Mouse (Mus musculus) liver, embryonic 16.5 days (tissue): ENCODE results near the gene Neurog3. TPM values are rescaled to one million over a fixed set of nuclear protein-coding genes. Genes with fewer than 3 reads are reported as not detected.

Source experiments
- ATAC-seq: fragments of 200-750 bp; cut with Nextera tagmentation; 2 replicates; pipeline ENCODE4 v1.8.0; 2017; ENCODE audit warnings: low read depth, mild to moderate bottlenecking, moderate number of reproducible peaks, moderate library complexity
- H3K27ac ChIP-seq: fragments of 300-500 bp; sonication (generic); 2 replicates; pipeline ENCODE4 v1.5.1; 2014; ENCODE audit warnings: mild to moderate bottlenecking, low read length
- H3K27me3 ChIP-seq: fragments of 300-500 bp; sonication (generic); 2 replicates; pipeline ENCODE4 v1.6.1; 2014; ENCODE audit warnings: low read depth, low read length, mixed read lengths; ENCODE audit not compliant: control insufficient read depth, insufficient read depth
- H3K36me3 ChIP-seq: fragments of 300-500 bp; sonication (generic); 2 replicates; pipeline ENCODE4 v1.6.1; 2014; ENCODE audit warnings: mild to moderate bottlenecking; ENCODE audit not compliant: control insufficient read depth, insufficient read depth
- H3K4me1 ChIP-seq: fragments of 300-500 bp; sonication (generic); 2 replicates; pipeline ENCODE4 v1.6.1; 2014; ENCODE audit warnings: low read depth, low read length, mixed read lengths; ENCODE audit not compliant: control insufficient read depth
- H3K4me2 ChIP-seq: fragments of 300-500 bp; sonication (generic); 2 replicates; pipeline ENCODE4 v1.6.1; 2014; ENCODE audit warnings: low read depth, low read length, mixed read lengths
- H3K4me3 ChIP-seq: fragments of 300-500 bp; sonication (generic); 2 replicates; pipeline ENCODE4 v1.5.1; 2014; ENCODE audit warnings: low read depth, mild to moderate bottlenecking, low read length
- H3K9ac ChIP-seq: fragments of 300-500 bp; sonication (generic); 2 replicates; pipeline ENCODE4 v1.6.1; 2014; ENCODE audit warnings: low read depth, low read length
- H3K9me3 ChIP-seq: fragments of 300-500 bp; sonication (generic); replicated peaks from 2 replicates; pipeline ENCODE4 v1.6.1; 2016; ENCODE audit warnings: low read length; ENCODE audit not compliant: control insufficient read depth
- WGBS: fragments of 180-500 bp; shearing (Covaris S2); extraction: QIAGEN DNeasy Blood & Tissue Kit; methylation state at CpG from one replicate; pipeline ENCODE4 v1.1.7; 2014; ENCODE audit not compliant: insufficient replicate concordance; 5-methylcytosine and 5-hydroxymethylcytosine counted together
- polyA plus RNA-seq: library from polyadenylated mRNA; unstranded; fragments of >200 nt; fragmentation: Nextera tagmentation; extraction: Ambion mirVana; gene quantifications from 2 replicates; pipeline ENCODE4 v1.2.1, GENCODE M21; 2015

Neurog3 gene
- polyA plus RNA-seq = 0.14 TPM in 1 of 2 replicates, not detected in the other

DNA sequence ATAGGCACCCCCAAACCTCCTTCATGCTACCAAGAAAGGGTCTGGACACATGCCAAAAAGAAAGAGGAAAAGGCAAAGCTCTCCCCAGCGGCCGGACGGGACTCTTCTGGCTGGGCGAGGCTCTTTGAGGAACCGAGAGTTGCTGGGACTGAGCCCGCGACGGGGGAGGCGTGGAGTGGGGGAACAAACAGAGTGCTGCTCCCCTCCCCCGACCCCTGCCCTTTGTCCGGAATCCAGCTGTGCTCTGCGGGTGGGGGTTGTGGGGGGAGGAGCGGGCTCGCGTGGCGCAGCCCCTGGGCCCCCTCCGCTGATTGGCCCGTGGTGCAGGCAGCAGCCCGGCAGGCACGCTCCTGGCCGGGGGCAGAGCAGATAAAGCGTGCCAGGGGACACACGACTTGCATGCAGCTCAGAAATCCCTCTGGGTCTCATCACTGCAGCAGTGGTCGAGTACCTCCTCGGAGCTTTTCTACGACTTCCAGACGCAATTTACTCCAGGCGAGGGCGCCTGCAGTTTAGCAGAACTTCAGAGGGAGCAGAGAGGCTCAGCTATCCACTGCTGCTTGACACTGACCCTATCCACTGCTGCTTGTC is at the start of gene Neurog3:
TSS of gene Neurog3 (plus strand) at position 400 of the 591 bp plus-strand sequence.
- no peak within 1 kb of the TSS for H3K4me2 ChIP-seq
- H3K27ac ChIP-seq = no peak within 1 kb of the TSS
- 1% methylated on average over 29 of the region's 29 CpGs for WGBS
- H3K36me3 ChIP-seq = no peaks in the 10 kb centered on the region
- no peaks in the 10 kb centered on the region for H3K9me3 ChIP-seq
- no peak for ATAC-seq
- no peak within 1 kb of the TSS for H3K4me3 ChIP-seq
- no peak within 1 kb of the TSS for H3K9ac ChIP-seq
- no peaks in the 10 kb centered on the region for H3K4me1 ChIP-seq
- peaks cover 88% of the 10 kb centered on the region for H3K27me3 ChIP-seq

- WGBS = 39% methylated on average over 2 of the region's 2 CpGs
- no peak overlapping the region for H3K4me3 ChIP-seq
- no peaks in the 10 kb centered on the region for H3K36me3 ChIP-seq
- H3K4me2 ChIP-seq = no peak overlapping the region
- H3K9ac ChIP-seq = no peak overlapping the region
- H3K27me3 ChIP-seq = no peaks in the 10 kb centered on the region
- H3K4me1 ChIP-seq = no peaks in the 10 kb centered on the region
- no peak for ATAC-seq
- no peak overlapping the region for H3K27ac ChIP-seq
- no peaks in the 10 kb centered on the region for H3K9me3 ChIP-seq
Observed at GRCm38 (mm10) chr10:62086044-62086443, 46.8 kb upstream of the Neurog3 start.

DNA sequence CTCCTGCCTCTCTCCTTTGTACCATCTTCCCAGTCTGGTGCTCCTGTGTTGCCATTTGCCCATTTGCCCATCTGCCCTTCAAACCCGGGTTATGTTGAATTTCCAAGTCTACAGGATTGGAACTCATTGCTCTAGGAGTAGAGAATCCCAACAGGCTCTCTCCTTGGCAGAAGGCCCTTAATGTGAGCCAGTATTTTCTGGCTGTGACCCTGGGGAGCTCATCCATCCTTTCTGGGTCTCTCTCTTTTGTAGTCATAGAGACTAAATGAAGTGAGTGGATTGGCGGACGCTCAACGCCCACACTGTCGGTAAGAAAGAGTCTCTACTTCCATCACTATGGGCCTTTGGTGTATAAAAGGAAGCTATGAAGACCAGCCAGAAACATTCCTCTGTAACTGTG is 46.1 kb upstream of the Neurog3 start:
- Histone ChIP-seq H3K9me3 (no peaks in the 10 kb centered on the region), H3K36me3 (no peaks in the 10 kb centered on the region), H3K9ac (no peak overlapping the region), H3K27ac (no peak overlapping the region), H3K4me3 (no peak overlapping the region), H3K4me1 (no peaks in the 10 kb centered on the region), H3K27me3 (no peaks in the 10 kb centered on the region), H3K4me2 (no peak overlapping the region)
- whole genome bisulfite sequencing = 82% methylated on average over 5 of the region's 5 CpGs
- ATAC-seq = no peak

- Histone ChIP-seq H3K4me2 (no peak overlapping the region), H3K27ac (no peak overlapping the region), H3K36me3 (no peaks in the 10 kb centered on the region), H3K9ac (no peak overlapping the region), H3K4me3 (no peak overlapping the region), H3K9me3 (no peaks in the 10 kb centered on the region), H3K27me3 (no peaks in the 10 kb centered on the region), H3K4me1 (no peaks in the 10 kb centered on the region)
- ATAC-seq = no peak
- 58% methylated on average over 5 of the region's 5 CpGs for WGBS
Observed at GRCm38 (mm10) chr10:62088411-62088810, 44.5 kb upstream of the Neurog3 start.

- Histone ChIP-seq H3K9ac (no peak overlapping the region), H3K27me3 (no peaks in the 10 kb centered on the region), H3K4me1 (no peaks in the 10 kb centered on the region), H3K4me2 (no peak overlapping the region), H3K36me3 (no peaks in the 10 kb centered on the region), H3K9me3 (no peaks in the 10 kb centered on the region), H3K27ac (no peak overlapping the region), H3K4me3 (no peak overlapping the region)
- 49% methylated on average over 7 of the region's 7 CpGs for WGBS
- no peak for ATAC-seq
Observed at GRCm38 (mm10) chr10:62089071-62089470, 43.8 kb upstream of the Neurog3 start.

- Histone ChIP-seq H3K27me3 (no peaks in the 10 kb centered on the region), H3K9ac (no peak overlapping the region), H3K27ac (no peak overlapping the region), H3K36me3 (no peaks in the 10 kb centered on the region), H3K4me3 (no peak overlapping the region), H3K9me3 (no peaks in the 10 kb centered on the region), H3K4me1 (no peaks in the 10 kb centered on the region), H3K4me2 (no peak overlapping the region)
- no peak for ATAC-seq
Observed at GRCm38 (mm10) chr10:62089486-62089885, 43.4 kb upstream of the Neurog3 start.

- Histone ChIP-seq H3K4me1 (no peaks in the 10 kb centered on the region), H3K27me3 (no peaks in the 10 kb centered on the region), H3K4me2 (no peak overlapping the region), H3K9me3 (no peaks in the 10 kb centered on the region), H3K27ac (no peak overlapping the region), H3K36me3 (no peaks in the 10 kb centered on the region), H3K9ac (no peak overlapping the region), H3K4me3 (no peak overlapping the region)
- 30% methylated on average over 7 of the region's 7 CpGs for WGBS
- ATAC-seq = no peak
Observed at GRCm38 (mm10) chr10:62093903-62094302, 39.0 kb upstream of the Neurog3 start.

DNA sequence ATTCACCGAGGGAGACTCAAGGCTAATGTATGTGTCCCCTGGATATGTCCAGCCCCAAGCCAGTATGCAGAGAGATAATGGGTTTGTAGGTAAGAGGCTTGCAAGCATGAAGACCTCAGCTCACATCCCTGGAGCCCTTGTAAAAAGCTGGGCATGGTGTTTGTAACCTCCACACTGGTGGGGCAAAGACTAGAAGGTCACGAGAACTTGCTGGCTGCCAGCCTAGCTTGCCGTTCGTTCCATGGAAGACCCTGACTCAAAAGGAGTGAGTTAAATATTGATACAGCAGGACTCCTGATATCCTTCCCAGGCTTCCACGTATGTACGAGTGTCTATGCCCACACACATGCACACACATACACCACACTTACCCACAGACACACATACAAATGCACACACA is 38.5 kb upstream of the Neurog3 start:
- Histone ChIP-seq H3K9ac (no peak overlapping the region), H3K36me3 (no peaks in the 10 kb centered on the region), H3K4me3 (no peak overlapping the region), H3K4me2 (no peak overlapping the region), H3K4me1 (no peaks in the 10 kb centered on the region), H3K9me3 (no peaks in the 10 kb centered on the region), H3K27me3 (no peaks in the 10 kb centered on the region), H3K27ac (no peak overlapping the region)
- no peak for ATAC-seq
- WGBS = 56% methylated on average over 6 of the region's 6 CpGs

DNA sequence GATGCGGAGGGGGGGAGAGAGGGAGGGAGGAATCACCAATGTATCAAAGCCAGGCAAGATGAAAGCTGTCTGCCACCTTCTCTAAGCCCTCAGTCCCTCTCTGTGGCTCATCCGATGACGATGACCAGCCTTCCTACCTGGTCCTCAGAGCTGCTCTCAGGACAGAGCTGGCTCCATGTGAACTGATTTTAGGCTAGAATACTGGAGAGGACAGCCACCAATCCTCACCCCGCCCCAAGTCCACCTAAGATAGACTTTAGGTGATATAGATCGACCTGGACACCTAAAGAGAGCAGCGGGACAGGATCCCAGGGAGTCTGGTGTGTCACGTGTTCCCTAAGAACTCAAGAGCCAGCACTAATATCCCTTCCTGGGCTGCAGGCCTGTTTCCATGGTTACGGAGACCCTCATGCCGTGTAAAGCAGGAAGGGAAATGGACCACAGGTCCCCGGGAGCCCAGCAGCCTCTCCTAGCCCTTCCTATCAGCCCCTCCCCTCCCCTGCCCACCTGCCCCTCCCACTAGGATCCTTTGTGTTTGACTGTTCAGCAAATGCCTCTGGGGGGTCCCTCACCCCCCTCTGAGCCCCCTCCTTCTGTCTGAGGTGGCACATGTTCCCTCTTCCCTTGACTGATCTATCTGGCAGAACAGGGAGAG is 33.0 kb upstream of the Neurog3 start:
- Histone ChIP-seq H3K4me3 (no peak overlapping the region), H3K9ac (no peak overlapping the region), H3K36me3 (no peaks in the 10 kb centered on the region), H3K4me2 (no peak overlapping the region), H3K9me3 (no peaks in the 10 kb centered on the region), H3K27ac (no peak overlapping the region), H3K4me1 (no peaks in the 10 kb centered on the region), H3K27me3 (no peaks in the 10 kb centered on the region)
- ATAC-seq = no peak
- 54% methylated on average over 10 of the region's 10 CpGs for WGBS
